Mouse (Mus musculus) stomach, postnatal 0 days (tissue): ENCODE data around the gene Otud6a.

Experiments
- CTCF ChIP-seq: IDR thresholded peaks from 2 replicates; pipeline ENCODE4 v1.5.1; 2016; ENCODE audit warnings: antibody characterized with exemption, low read depth, mild to moderate bottlenecking, moderate library complexity
- EP300 ChIP-seq: optimal IDR thresholded peaks from 2 replicates; pipeline ENCODE3; 2016; ENCODE audit warnings: antibody characterized with exemption

DNA sequence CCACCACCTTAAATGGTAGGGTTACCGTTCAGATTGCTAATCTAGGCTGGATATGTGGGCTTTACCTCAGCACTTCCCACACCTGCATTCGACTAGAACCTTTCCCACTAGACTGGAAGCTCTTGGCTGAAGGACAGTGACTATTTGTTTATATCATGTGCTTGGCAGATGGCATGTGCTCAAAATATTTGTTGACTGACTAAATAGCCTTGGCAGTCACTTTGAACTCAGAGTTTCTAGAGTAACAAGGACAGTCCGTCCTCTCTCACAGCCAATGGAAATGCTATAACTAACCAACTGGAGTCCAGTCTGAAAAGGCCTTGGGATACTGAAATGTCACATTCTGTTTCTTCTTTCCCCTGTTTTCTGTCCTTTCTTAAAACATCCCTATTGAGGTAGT lies 42.7 kb downstream of the Otud6a start:
- no peak for TF ChIP-seq CTCF
- no peak for TF ChIP-seq EP300
